Mouse (Mus musculus) adrenal gland, postnatal 10 days (tissue): ENCODE measurements at regions not wholly inside any gene's neighbourhood (a gene's known extent, or its start where the extent isn't known, plus 50 kb on each side); places are given as distances from the start of the nearest gene placed in this dataset.

Experiments used
- DNase-seq: peaks from one replicate; pipeline ENCODE4 v3.0.0; 2021; ENCODE audit warnings: mixed read lengths

DNA sequence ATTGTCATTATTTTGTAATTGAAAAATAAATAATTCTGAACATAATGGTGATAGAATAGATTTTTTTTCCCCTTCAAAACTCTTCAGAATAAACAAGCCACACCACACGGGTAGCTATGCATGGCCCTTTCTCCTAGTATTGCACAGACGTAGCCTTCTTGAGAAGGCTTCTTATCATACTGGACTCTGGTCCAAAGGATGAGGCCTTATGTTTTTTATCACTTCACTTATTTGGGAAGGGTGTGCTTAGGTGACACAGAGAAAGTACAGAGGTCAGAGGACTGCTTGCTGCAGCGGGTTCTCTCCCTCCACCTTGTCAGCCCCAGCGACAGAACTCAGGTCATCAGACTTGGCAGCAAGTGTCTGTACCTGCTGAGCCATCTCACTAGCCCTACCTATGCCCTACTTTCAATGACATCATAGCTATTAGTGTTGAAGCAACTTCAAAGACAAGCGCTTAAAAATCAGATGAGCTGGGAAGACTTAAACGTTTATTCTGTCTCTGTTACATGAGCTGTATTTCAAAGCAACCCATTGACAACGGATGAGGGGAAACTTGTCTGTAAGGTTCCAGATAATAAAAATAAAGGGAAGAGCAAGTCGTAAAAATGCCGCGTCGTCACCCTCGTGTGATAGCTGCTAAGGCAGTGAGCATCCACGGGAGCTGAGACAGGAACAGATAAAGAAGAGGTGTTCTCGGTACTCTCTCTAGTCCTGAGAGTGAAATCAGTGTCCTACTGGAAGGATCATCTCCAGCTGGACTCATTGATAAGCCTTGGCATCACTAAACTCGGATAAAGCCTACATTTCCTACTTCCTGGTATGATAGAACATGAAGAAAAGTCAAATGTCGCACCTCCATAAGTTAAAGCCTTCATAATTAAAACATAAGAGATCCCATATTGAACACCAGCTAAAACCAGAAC, 226.2 kb downstream of the Sp3 start:
- no peak for DNase-seq

DNA sequence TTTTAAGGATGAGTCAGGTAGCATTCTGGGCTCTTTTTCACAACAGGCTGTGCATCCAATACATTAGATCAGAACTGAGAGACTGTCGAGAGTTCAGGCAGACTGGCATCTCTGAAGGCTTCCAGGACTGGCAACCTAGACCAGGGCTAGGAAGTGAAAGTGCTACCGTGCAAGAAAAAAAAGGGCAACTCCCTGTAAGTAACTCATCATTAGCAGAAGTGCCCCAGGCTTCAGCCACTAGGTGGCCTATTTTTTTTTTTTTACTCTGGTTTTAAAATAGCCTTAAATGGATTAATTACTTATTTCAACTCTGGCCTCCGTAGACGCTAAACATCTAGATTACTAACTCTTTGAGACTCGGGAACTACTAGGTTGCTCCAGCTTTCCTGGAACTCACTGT, 216.8 kb downstream of the Sp3 start:
- no peak for DNase-seq

GRCm38 (mm10) chr2:72769030-72769630, 211.1 kb downstream of the Sp3 start:
- no peak for DNase-seq

GRCm38 (mm10) chr2:72773401-72773800, 206.8 kb downstream of the Sp3 start:
- no peak for DNase-seq

DNA sequence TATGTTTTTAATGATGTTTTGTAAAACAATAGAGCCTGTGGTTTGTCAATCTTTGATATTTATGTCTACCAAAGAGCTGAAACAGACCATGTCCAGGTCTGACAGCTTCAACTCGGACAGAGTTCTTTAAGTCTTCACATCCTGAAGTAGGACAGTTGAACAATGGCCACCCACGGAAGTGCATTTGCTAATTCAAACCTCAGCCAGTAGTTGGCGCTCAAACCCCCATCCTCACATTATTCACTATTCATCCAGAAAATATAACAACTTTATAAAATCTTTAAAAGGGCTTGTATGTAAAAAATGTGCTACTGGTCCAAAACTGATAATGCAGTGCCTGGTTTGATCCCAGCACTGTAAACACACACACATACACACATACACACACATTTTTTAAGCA, 202.9 kb downstream of the Sp3 start:
- DNase-seq, result peak; percentile 37

- DNase-seq, result no peak
Observed at GRCm38 (mm10) chr2:72777806-72778510, 202.3 kb downstream of the Sp3 start.

DNA sequence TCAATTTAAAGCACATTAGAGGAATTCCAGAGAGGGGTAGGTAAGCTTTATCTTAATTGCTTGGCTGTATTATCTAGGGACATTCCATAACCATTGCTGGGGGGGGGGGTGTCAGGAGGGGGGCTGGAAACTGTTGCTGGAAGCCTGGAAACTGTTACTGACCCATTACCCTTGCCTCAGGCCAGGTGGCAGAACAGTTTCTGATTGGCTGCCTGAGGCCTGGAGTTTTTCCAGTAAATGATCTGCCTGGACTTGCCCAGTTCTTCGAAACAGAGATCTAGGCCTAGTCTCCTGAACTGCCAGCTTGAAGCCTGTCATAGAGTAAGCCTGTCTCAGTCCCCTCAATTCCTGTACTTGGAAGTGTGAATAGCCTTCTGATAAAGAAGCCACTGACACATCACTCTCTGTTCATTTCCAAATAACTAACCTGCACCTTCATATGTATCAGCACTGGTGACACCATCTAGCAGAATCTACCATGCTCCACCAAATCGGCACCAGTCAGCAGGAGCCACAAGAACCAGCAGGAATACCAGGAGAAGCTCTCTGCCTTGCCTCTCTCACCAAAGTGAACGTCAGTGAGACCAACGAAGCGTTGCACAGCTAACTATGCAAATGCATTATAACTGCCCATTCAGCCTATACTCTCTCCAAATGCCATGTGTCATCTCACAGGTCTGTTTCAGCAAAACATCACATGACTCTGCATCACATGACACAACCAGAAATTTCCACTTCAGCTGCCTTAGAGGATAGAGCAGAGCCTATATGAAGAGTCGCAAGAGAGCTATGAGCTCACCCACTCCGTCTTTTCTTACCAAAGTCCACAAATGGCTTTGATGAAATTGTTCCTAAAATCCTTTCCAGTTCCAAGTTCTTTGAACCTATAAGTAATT, 200.7 kb downstream of the Sp3 start:
- DNase-seq, result no peak

- no peak for DNase-seq
Observed at GRCm38 (mm10) chr2:72781369-72782275, 198.6 kb downstream of the Sp3 start.

- DNase-seq, result no peak
Observed at GRCm38 (mm10) chr2:72782355-72782754, 197.9 kb downstream of the Sp3 start.

GRCm38 (mm10) chr2:72785365-72786043, 194.7 kb downstream of the Sp3 start:
- no peak for DNase-seq

DNA sequence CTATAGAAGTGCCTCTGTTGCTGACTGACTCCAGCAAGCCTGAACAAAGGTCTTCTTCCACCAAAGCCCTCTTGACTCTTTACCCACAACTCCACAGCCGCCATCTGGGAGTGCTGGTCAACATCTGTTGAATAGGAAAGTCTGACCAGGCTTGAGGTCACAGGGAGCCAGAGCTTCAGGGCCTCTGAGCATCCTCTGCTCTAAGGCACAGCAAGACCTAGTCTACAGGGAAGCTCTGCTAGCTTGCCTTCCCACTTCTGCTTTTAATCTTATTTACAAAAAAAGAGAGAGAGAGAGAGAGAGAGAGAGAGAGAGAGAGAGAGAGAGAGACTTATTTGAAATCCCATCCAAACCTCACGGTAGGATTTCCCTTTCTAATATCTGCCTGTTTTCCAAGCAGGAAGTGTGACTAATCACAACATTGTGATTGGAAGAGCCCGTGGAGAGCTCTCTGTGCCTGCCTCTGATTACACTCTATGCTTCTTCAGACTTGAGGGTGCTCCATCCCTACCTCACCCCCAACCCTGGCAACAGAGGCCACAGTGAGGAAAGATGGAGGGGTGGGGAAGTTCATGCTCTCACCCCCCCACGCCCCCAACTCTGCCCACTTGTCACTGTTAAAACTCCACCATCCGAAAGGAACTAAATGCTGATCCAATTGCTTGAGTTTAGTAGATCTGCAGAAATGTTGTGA, 194.1 kb downstream of the Sp3 start:
- no peak for DNase-seq

- DNase-seq, result no peak
Observed at GRCm38 (mm10) chr2:72787616-72788015, 192.6 kb downstream of the Sp3 start.

DNA sequence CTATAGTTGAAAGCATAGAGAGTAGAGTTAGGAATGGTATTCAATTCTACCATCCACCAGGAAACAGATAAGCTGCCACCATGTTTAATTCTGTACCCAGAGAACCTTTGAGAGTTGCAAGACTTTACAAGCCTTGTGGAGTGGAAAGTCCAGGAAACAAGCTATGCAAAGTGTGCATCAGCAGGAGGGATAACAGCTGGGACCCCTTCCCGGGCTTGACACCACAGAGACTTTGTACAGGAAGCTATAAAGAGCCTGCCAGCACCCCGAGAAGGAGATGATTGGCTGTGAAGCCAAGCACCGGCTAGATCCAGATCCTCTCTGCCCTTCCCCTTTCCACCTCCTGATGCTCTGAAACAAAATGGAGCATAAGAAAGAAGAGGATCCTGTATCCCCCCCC, 188.8 kb downstream of the Sp3 start:
- DNase-seq, result no peak

DNA sequence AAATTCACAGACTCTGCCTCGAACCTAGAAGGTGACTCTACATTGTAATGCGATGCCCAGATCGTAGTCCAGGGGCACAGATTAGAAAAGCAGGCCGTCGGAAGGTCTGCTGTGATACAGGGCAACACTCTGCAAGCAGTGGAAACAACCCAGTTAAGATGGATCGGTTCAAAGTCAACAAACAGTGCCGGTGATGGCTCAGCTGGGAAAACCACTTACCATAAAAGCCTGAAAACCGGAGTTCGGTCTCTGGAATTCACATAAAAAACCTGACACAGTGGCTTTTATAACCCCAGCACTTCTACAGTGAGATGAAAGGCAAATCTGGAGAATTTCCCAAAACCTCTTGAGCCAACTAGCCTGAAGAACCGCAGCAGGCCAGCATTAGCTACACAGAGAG, 186.8 kb downstream of the Sp3 start:
- no peak for DNase-seq

DNA sequence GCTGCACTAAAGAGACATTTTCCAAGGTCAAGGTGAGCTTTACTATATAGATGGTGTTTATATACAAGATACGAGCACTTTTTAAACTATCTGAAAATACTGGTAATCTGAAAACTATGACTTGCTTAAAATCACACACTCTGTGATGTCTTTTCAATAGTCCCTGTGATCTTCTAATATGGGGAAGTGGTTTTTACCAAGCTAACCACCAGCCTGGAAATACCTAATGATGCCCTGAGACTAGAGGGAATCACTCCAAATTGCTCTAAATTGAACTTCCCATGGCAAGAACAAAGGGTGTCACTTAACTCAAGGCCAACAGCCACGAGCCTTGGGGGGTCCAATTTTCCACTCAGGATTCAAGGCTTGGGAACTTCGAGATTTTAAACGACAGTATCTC, 185.7 kb downstream of the Sp3 start:
- no peak for DNase-seq

DNA sequence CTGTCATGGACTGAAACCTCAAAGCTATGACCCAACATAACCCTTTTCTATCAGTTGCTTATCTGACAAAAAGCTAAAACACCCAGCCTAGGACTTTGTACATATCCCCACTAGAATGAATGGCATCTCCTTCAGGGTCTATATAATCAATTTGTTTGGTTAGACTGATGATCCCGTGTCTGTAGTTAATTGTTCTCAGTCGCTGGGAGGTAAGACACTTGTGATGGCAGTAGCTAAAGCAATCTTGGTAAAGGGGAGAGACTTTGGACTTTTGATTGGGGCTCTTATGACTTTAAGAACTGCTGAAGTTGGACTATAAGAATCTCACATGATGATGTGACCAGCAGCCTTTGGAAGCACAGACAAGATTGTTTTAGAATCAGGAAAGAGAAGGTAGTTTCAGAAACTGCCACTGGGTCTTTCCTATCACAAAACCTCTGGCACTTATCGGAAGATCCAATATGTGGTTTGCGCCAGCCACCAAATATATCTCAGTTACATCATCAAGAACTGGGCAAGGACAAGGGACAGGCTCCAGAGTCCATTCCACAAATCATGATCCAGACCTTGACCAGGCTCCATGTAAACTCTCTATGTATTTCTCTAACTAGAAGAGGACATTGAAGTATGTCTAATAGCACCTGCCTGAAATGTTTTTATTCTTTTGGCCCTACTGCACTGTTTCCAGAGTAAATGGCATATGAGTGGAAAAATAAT, 183.1 kb downstream of the Sp3 start:
- DNase-seq, result peak; percentile 21

- DNase-seq, result no peak
Observed at GRCm38 (mm10) chr2:72800696-72801095, 179.6 kb downstream of the Sp3 start.

GRCm38 (mm10) chr2:72813282-72813974, 166.8 kb downstream of the Sp3 start:
- no peak for DNase-seq
